Mouse (Mus musculus): ENCODE measurements at regions not wholly inside any gene's neighbourhood (a gene's known extent, or its start where the extent isn't known, plus 50 kb on each side); places are given as distances from the start of the nearest gene placed in this dataset.

DNA sequence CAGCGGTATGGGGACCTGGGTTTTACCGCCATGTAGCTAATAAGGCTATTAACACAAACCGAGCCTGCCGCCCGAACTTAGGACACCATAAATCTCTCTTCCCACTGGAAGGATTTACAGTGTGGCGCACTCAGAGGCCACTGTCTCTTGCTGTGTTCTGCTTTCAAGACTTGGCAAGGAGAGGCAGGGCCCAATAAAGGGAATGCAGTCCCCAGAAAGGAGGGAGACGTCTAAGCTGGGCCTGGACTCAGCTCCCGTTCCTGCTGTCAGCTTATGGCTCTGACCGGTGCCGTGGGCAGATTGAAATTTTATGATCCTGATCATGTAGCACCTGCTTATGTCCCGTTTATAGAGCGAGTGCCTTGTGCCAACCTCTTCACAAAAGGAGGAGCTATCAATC is 226.7 kb downstream of the Suds3 start:
- TF ChIP-seq CTCF (IDR thresholded peaks at IDR 0.05) (no peak), EP300 (IDR thresholded peaks at IDR 0.05) (no peak)

Measured in lung, postnatal 0 days (tissue).